Mouse (Mus musculus): ENCODE measurements around the gene Gm47429.

- TF ChIP-seq CTCF (conservative IDR thresholded peaks at IDR 0.05; ENCODE audit: low read length) = no peak
- no peak for TF ChIP-seq NANOG (IDR thresholded peaks at IDR 0.05; ENCODE audit: borderline replicate concordance, low read length)
- TF ChIP-seq POU5F1 (IDR thresholded peaks at IDR 0.05; ENCODE audit: borderline replicate concordance, low read length) = no peak
Measured at GRCm38 (mm10) chr13:50445261-50445660, 1.5 kb upstream of the Gm47429 start.
